Mouse (Mus musculus) liver, embryonic 14.5 days (tissue): Measurements from ENCODE around the gene Tsga10ip.

Source experiments
- CTCF ChIP-seq: IDR thresholded peaks from 2 replicates; pipeline ENCODE4 v1.5.1; 2016; ENCODE audit warnings: antibody characterized with exemption, low read depth, control low read depth
- EP300 ChIP-seq: IDR thresholded peaks from 2 replicates; pipeline ENCODE4 v1.6.1; 2016; ENCODE audit warnings: antibody characterized with exemption, low read depth

DNA sequence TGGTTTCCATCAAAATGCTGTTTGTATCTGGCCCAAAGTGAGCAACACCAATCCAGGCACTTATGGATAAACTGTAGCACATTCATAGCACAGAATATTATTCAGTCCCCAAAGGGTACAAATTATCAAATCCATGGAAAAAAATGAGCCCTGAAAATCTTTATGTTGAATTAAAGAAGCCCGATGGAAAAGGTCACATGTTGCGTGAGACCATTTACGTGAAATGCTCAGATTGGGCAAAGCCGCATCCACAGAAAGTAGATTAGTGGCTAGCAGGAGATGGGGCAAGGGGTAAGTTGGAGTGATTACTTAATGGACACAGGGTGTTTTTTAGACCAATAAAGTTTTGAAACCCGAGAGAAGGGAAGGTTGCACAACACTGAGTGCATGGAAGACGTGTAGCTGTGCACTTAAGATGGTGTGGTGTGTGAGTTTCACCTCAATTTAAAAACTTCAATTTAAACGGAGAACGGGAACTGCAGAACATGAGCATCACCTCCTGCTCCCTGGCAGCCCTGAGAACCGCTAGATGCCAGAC lies 42.1 kb upstream of the Tsga10ip start:
- TF ChIP-seq CTCF, result no peak
- TF ChIP-seq EP300, result no peak
